Mouse (Mus musculus) lung, embryonic 14.5 days (tissue): ENCODE results near the gene Zfp985. TPM values are rescaled to one million over a fixed set of nuclear protein-coding genes. Genes with fewer than 3 reads are reported as not detected.

Experiments
- polyA plus RNA-seq: library from polyadenylated mRNA; unstranded; fragments of >200 nt; fragmentation: Nextera tagmentation; extraction: Ambion mirVana; gene quantifications from 2 replicates; pipeline ENCODE4 v1.2.1, GENCODE M21; 2014

Gene Zfp985
- polyA plus RNA-seq, 1 experiment from 2014 or later, result 0.46 TPM

Other genes starting within 250 kb of the Zfp985 start
- 0.32 TPM in 1 of 2 replicates, not detected in the other for gene Zfp988, start 247.6 kb upstream of the Zfp985 start, polyA plus RNA-seq
- 0.21 TPM in 1 of 2 replicates, not detected in the other for gene Zfp978, start 192.0 kb upstream of the Zfp985 start, polyA plus RNA-seq
- gene Zfp982, start 60.9 kb upstream of the Zfp985 start, polyA plus RNA-seq, result 5.1 and 5.4 TPM in 2 replicates
- 0.20 and 0.37 TPM in 2 replicates for gene Gm16503, start 13.1 kb upstream of the Zfp985 start, polyA plus RNA-seq
- 3.7 and 5.0 TPM in 2 replicates for gene Zfp979, start 89.2 kb downstream of the Zfp985 start, polyA plus RNA-seq
- gene Zfp534, start 149.3 kb downstream of the Zfp985 start, polyA plus RNA-seq, result not detected in 2 replicates